Mouse (Mus musculus): Measurements from ENCODE around the gene Zeb2.

DNA sequence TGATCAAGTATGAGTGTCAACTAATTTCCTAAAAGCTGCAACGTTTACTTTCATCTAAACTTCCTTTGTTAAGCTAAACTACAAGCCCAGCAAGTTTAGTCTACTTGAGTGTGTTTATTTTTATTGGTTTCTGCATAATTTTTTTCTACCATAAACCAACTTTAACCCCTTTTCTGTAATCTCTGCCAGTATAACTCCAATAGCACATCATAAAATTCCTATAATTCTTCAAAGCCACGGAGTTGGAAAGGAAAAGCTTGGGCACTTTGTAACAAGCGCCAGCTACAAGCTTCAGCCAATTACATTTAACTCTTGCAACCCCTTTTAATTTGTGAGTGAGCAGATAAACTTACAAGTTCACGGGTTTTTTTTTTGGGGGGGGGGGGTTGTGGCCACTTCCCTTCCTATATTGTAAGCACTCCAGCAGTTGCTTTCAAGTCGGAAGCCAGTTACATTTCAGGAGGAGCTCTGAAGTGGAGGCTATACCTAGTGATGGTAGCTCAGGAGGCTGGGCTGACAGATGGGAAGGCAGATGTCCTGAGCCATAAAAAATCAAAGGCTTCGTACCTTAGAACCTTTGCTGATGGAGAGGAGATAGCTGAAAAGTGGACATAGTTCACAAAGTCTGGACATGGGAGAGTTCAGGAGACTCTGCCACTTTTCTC lies 46.5 kb downstream of the Zeb2 start:
- TF ChIP-seq POLR2A (IDR thresholded peaks at IDR 0.05; ENCODE audit: control insufficient read depth, low read depth, low read length) (no peak), CTCF (IDR thresholded peaks at IDR 0.05; ENCODE audit: control insufficient read depth, insufficient read depth, insufficient replicate concordance, low read depth, low read length) (no peak)

Measured in testis, adult 2 months (tissue).